Mouse (Mus musculus) frontal cortex, adult (tissue): ENCODE measurements around the gene Ifit3b.
"Not testable (repeated sequence)": the region's sequence is repeated elsewhere in the genome, so short reads cannot be mapped to it uniquely, and the experiment has no call there.

Experiments
- ATAC-seq: cut with Nextera tagmentation; 2 replicates; pipeline ENCODE4 v1.9.2; 2017; ENCODE audit warnings: mild to moderate bottlenecking, moderate library complexity, mixed read lengths; ENCODE audit not compliant: low TSS enrichment

Gene Ifit3b

GRCm38 (mm10) chr19:34607237-34608051 lies at the start of gene Ifit3b:
Gene Ifit3b, plus strand, starts transcription at chr19:34607970.
- peak; percentile 93 for ATAC-seq

GRCm38 (mm10) chr19:34562556-34562955 lies 45.2 kb upstream of the Ifit3b start:
- no peak for ATAC-seq

- no peak for ATAC-seq
Measured at GRCm38 (mm10) chr19:34566178-34566784, 41.5 kb upstream of the Ifit3b start.

GRCm38 (mm10) chr19:34568988-34569895 lies 38.5 kb upstream of the Ifit3b start:
- ATAC-seq, result no peak

- ATAC-seq, result peak; percentile 50
Measured at GRCm38 (mm10) chr19:34569896-34570476, 37.8 kb upstream of the Ifit3b start.

GRCm38 (mm10) chr19:34571080-34571479 lies 36.7 kb upstream of the Ifit3b start:
- ATAC-seq, result no peak

- ATAC-seq, result no peak
Measured at GRCm38 (mm10) chr19:34573650-34574049, 34.1 kb upstream of the Ifit3b start.

- no peak for ATAC-seq
Measured at GRCm38 (mm10) chr19:34577121-34577520, 30.6 kb upstream of the Ifit3b start.

GRCm38 (mm10) chr19:34582696-34583095 lies 25.1 kb upstream of the Ifit3b start:
- peak; percentile 35; the same call in 1 of the 2 replicates for ATAC-seq

- peak; percentile 77 for ATAC-seq
Measured at GRCm38 (mm10) chr19:34583126-34583766, 24.5 kb upstream of the Ifit3b start, which contains the start of gene Ifit3. Gene Ifit3, plus strand, starts transcription at chr19:34583531.

GRCm38 (mm10) chr19:34585740-34586458 lies 21.9 kb upstream of the Ifit3b start:
- ATAC-seq, result peak; percentile 64

GRCm38 (mm10) chr19:34587898-34588692 lies 19.7 kb upstream of the Ifit3b start:
- ATAC-seq, result peak; percentile 52

- no peak for ATAC-seq
Measured at GRCm38 (mm10) chr19:34588959-34589358, 18.8 kb upstream of the Ifit3b start.

GRCm38 (mm10) chr19:34593456-34593855 lies 14.3 kb upstream of the Ifit3b start:
- ATAC-seq, result no peak

- not testable (repeated sequence) for ATAC-seq
Measured at GRCm38 (mm10) chr19:34594523-34594922, 13.2 kb upstream of the Ifit3b start.

- ATAC-seq, result no peak
Measured at GRCm38 (mm10) chr19:34596811-34597210, 11.0 kb upstream of the Ifit3b start.

- ATAC-seq, result peak; percentile 36; the same call in 1 of the 2 replicates
Measured at GRCm38 (mm10) chr19:34598341-34598740, 9.4 kb upstream of the Ifit3b start.

- peak; percentile 58 for ATAC-seq
Measured at GRCm38 (mm10) chr19:34599250-34599649, 8.5 kb upstream of the Ifit3b start.

- peak; percentile 35; the same call in 1 of the 2 replicates for ATAC-seq
Measured at GRCm38 (mm10) chr19:34601888-34602287, 5.9 kb upstream of the Ifit3b start, which contains the start of gene Ifit1bl1. Gene Ifit1bl1, minus strand, starts transcription at chr19:34601956.
